Mouse (Mus musculus): ENCODE measurements around the gene Dlx5. TPM values are rescaled to one million over a fixed set of nuclear protein-coding genes. Genes with fewer than 3 reads are reported as not detected.
A peak's percentile ranks its signal among the peaks of the same experiment; 100 is the strongest.

Gene Dlx5
- polyA plus RNA-seq, 1 experiment from 2014 or later, result 7.1 TPM

- no peak overlapping the region for H3K9ac ChIP-seq (ENCODE audit: low read length)
- no peaks in the 10 kb centered on the region for H3K9me3 ChIP-seq (ENCODE audit: control insufficient read depth, low read length)
- TF ChIP-seq EP300 (optimal IDR thresholded peaks at IDR 0.05) (no peak), CTCF (IDR thresholded peaks at IDR 0.05; ENCODE audit: low read depth) (no peak)
- 2% methylated on average over 21 of the region's 21 CpGs for WGBS
- H3K4me2 ChIP-seq (replicated peaks; ENCODE audit: low read depth), result no peak overlapping the region
- H3K4me1 ChIP-seq (replicated peaks; ENCODE audit: control insufficient read depth, insufficient read depth), result no peaks in the 10 kb centered on the region; the same call in 1 of the 2 replicates
- H3K36me3 ChIP-seq (ENCODE audit: control insufficient read depth, insufficient read depth, low read length), result no peaks in the 10 kb centered on the region
- no peak for DNase-seq (ENCODE audit: low spot score)
- H3K27ac ChIP-seq (replicated peaks), result no peak overlapping the region
- H3K4me3 ChIP-seq (ENCODE audit: low read depth, low read length), result peak overlapping the region; percentile 21; the same call in 1 of the 2 replicates
- peaks cover 50% of the 10 kb centered on the region for H3K27me3 ChIP-seq (ENCODE audit: control insufficient read depth, insufficient read depth, low read length)
- ATAC-seq (ENCODE audit: low FRiP score, low TSS enrichment), result no peak
Measured at GRCm38 (mm10) chr6:6859950-6860410, 21.9 kb downstream of the Dlx5 start.

GRCm38 (mm10) chr6:6859111-6859949 is 22.6 kb downstream of the Dlx5 start:
- Histone ChIP-seq H3K27ac (replicated peaks) (no peak overlapping the region), H3K9me3 (ENCODE audit: control insufficient read depth, low read length) (no peaks in the 10 kb centered on the region), H3K9ac (ENCODE audit: low read length) (no peak overlapping the region), H3K36me3 (ENCODE audit: control insufficient read depth, insufficient read depth, low read length) (no peaks in the 10 kb centered on the region), H3K4me2 (replicated peaks; ENCODE audit: low read depth) (no peak overlapping the region), H3K4me3 (ENCODE audit: low read depth, low read length) (no peak overlapping the region), H3K4me1 (replicated peaks; ENCODE audit: control insufficient read depth, insufficient read depth) (no peaks in the 10 kb centered on the region; the same call in 1 of the 2 replicates), H3K27me3 (ENCODE audit: control insufficient read depth, insufficient read depth, low read length) (peaks cover 51% of the 10 kb centered on the region)
- ATAC-seq (ENCODE audit: low FRiP score, low TSS enrichment) (no peak), DNase-seq (ENCODE audit: low spot score) (no peak)
- TF ChIP-seq CTCF (IDR thresholded peaks at IDR 0.05; ENCODE audit: low read depth) (no peak), EP300 (optimal IDR thresholded peaks at IDR 0.05) (no peak)
- WGBS, result 4% methylated on average over 19 of the region's 19 CpGs

GRCm38 (mm10) chr6:6858571-6858970 is 23.3 kb downstream of the Dlx5 start:
- H3K27me3 ChIP-seq (ENCODE audit: control insufficient read depth, insufficient read depth, low read length), result peaks cover 45% of the 10 kb centered on the region
- ATAC-seq (ENCODE audit: low FRiP score, low TSS enrichment) (no peak), DNase-seq (ENCODE audit: low spot score) (no peak)
- H3K4me2 ChIP-seq (replicated peaks; ENCODE audit: low read depth), result no peak overlapping the region
- H3K9ac ChIP-seq (ENCODE audit: low read length), result no peak overlapping the region
- 0% methylated on average over 1 of the region's 1 CpGs for WGBS
- H3K4me3 ChIP-seq (ENCODE audit: low read depth, low read length), result no peak overlapping the region
- H3K36me3 ChIP-seq (ENCODE audit: control insufficient read depth, insufficient read depth, low read length), result no peaks in the 10 kb centered on the region
- no peaks in the 10 kb centered on the region for H3K9me3 ChIP-seq (ENCODE audit: control insufficient read depth, low read length)
- TF ChIP-seq CTCF (IDR thresholded peaks at IDR 0.05; ENCODE audit: low read depth), result no peak
- TF ChIP-seq EP300 (optimal IDR thresholded peaks at IDR 0.05), result no peak
- no peaks in the 10 kb centered on the region; the same call in 1 of the 2 replicates for H3K4me1 ChIP-seq (replicated peaks; ENCODE audit: control insufficient read depth, insufficient read depth)
- no peak overlapping the region for H3K27ac ChIP-seq (replicated peaks)

DNA sequence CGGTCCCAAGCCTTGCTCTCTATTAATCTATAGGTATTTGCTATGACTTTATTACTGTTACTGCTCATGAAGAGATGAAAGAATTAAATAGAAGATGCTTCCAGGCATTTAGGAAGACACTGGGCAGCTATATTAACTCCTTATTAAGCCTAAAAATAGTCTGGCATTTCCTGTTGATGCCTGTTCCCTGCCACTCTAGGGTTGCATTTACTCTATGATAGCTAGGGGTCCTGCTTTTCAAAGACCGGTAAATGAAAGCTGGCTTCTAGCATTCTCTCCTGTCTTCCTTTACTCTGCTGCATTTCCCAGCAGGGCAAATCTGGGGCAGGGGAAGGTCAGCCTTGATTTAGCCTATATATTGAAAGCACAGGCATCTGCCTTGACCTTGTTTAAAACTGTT is 24.1 kb downstream of the Dlx5 start:
- DNase-seq (ENCODE audit: low spot score), result no peak
- peaks cover 37% of the 10 kb centered on the region for H3K27me3 ChIP-seq (ENCODE audit: control insufficient read depth, insufficient read depth, low read length)
- WGBS, result 20% methylated on average over 2 of the region's 2 CpGs

GRCm38 (mm10) chr6:6856881-6857280 is 25.0 kb downstream of the Dlx5 start:
- Histone ChIP-seq H3K27ac (replicated peaks) (no peak overlapping the region), H3K9ac (ENCODE audit: low read length) (no peak overlapping the region), H3K4me2 (replicated peaks; ENCODE audit: low read depth) (no peak overlapping the region), H3K36me3 (ENCODE audit: control insufficient read depth, insufficient read depth, low read length) (no peaks in the 10 kb centered on the region), H3K9me3 (ENCODE audit: control insufficient read depth, low read length) (no peaks in the 10 kb centered on the region), H3K4me1 (replicated peaks; ENCODE audit: control insufficient read depth, insufficient read depth) (no peaks in the 10 kb centered on the region), H3K27me3 (ENCODE audit: control insufficient read depth, insufficient read depth, low read length) (peaks cover 35% of the 10 kb centered on the region), H3K4me3 (ENCODE audit: low read depth, low read length) (no peak overlapping the region)
- TF ChIP-seq EP300 (optimal IDR thresholded peaks at IDR 0.05) (no peak), CTCF (IDR thresholded peaks at IDR 0.05; ENCODE audit: low read depth) (no peak)
- WGBS, result 7% methylated on average over 4 of the region's 4 CpGs
- ATAC-seq (ENCODE audit: low FRiP score, low TSS enrichment), result no peak
- DNase-seq (ENCODE audit: low spot score), result no peak

More for the DNA sequence above, 24.1 kb downstream of the Dlx5 start:
- H3K4me1 ChIP-seq (replicated peaks; ENCODE audit: control insufficient read depth, insufficient read depth), result no peaks in the 10 kb centered on the region
- no peak overlapping the region for H3K27ac ChIP-seq (replicated peaks)
- TF ChIP-seq CTCF (IDR thresholded peaks at IDR 0.05; ENCODE audit: low read depth), result no peak
- H3K9ac ChIP-seq (ENCODE audit: low read length), result no peak overlapping the region
- H3K9me3 ChIP-seq (ENCODE audit: control insufficient read depth, low read length), result no peaks in the 10 kb centered on the region
- no peaks in the 10 kb centered on the region for H3K36me3 ChIP-seq (ENCODE audit: control insufficient read depth, insufficient read depth, low read length)
- ATAC-seq (ENCODE audit: low FRiP score, low TSS enrichment), result no peak
- no peak overlapping the region for H3K4me2 ChIP-seq (replicated peaks; ENCODE audit: low read depth)
- H3K4me3 ChIP-seq (ENCODE audit: low read depth, low read length), result no peak overlapping the region

- 3% methylated on average over 20 of the region's 20 CpGs for WGBS
- Histone ChIP-seq H3K27me3 (ENCODE audit: control insufficient read depth, insufficient read depth, low read length) (peaks cover 33% of the 10 kb centered on the region), H3K36me3 (ENCODE audit: control insufficient read depth, insufficient read depth, low read length) (no peaks in the 10 kb centered on the region), H3K4me2 (replicated peaks; ENCODE audit: low read depth) (no peak overlapping the region), H3K27ac (replicated peaks) (no peak overlapping the region), H3K9ac (ENCODE audit: low read length) (no peak overlapping the region), H3K9me3 (ENCODE audit: control insufficient read depth, low read length) (no peaks in the 10 kb centered on the region), H3K4me3 (ENCODE audit: low read depth, low read length) (no peak overlapping the region), H3K4me1 (replicated peaks; ENCODE audit: control insufficient read depth, insufficient read depth) (no peaks in the 10 kb centered on the region)
- no peak for DNase-seq (ENCODE audit: low spot score)
- ATAC-seq (ENCODE audit: low FRiP score, low TSS enrichment), result no peak
- TF ChIP-seq EP300 (optimal IDR thresholded peaks at IDR 0.05) (no peak), CTCF (IDR thresholded peaks at IDR 0.05; ENCODE audit: low read depth) (no peak)
Measured at GRCm38 (mm10) chr6:6856316-6856715, 25.6 kb downstream of the Dlx5 start.

Data from stomach, postnatal 0 days (tissue).